Mouse (Mus musculus): ENCODE results near the gene Fsd1. TPM values are rescaled to one million over a fixed set of nuclear protein-coding genes. Genes with fewer than 3 reads are reported as not detected.

Gene Fsd1
- total and polyA plus RNA-seq, 3 experiments = not detected

- Histone ChIP-seq H3K27me3 (ENCODE audit: control insufficient read depth in 1 of 2, insufficient read depth in 2 of 2, low read length in 2 of 2) (no peaks in the 10 kb centered on the region), H3K4me3 (ENCODE audit: control insufficient read depth in 1 of 2, insufficient read depth in 1 of 2, low read depth in 2 of 2, low read length in 2 of 2) (peak within 1 kb of the TSS; percentile 80 to 84), H3K27ac (ENCODE audit: control insufficient read depth, low read depth, low read length) (peak within 1 kb of the TSS; percentile 72), H3K9me3 (replicated peaks; ENCODE audit: insufficient read depth, low read length) (no peaks in the 10 kb centered on the region), H3K4me1 (ENCODE audit: control insufficient read depth in 1 of 2, insufficient read depth in 2 of 2, low read length in 2 of 2) (peaks cover 15 to 35% of the 10 kb centered on the region in 2 experiments), H3K79me2 (ENCODE audit: control insufficient read depth, insufficient read depth, low read length, poor library complexity) (peaks cover 59% of the 10 kb centered on the region), H3K36me3 (ENCODE audit: control insufficient read depth in 1 of 2, insufficient read depth in 2 of 2, low read length in 2 of 2) (peaks cover 0 to 44% of the 10 kb centered on the region in 2 experiments; a peak in 2 of 4 replicates), H3K9ac (ENCODE audit: control insufficient read depth, low read depth, low read length, poor library complexity, severe bottlenecking) (peak within 1 kb of the TSS; percentile 88)
- peak; percentile 99 for DNase-seq (ENCODE audit: low read depth, low spot score)
- TF ChIP-seq CHD1 (IDR thresholded peaks at IDR 0.05; ENCODE audit: low read depth, low read length) (no peak), NRF1 (IDR thresholded peaks at IDR 0.05; ENCODE audit: insufficient read depth, low read depth, low read length, poor library complexity, severe bottlenecking) (peak; percentile 91), TCF12 (IDR thresholded peaks at IDR 0.05; ENCODE audit: low read depth, low read length) (peak; percentile 72), NELFE (IDR thresholded peaks at IDR 0.05; ENCODE audit: low read depth, low read length) (peak; percentile 92), ZC3H11A (IDR thresholded peaks at IDR 0.05; ENCODE audit: low read depth, low read length) (no peak), MYC (IDR thresholded peaks at IDR 0.05; ENCODE audit: low read depth, low read length) (peak; percentile 97), MXI1 (IDR thresholded peaks at IDR 0.05; ENCODE audit: low read depth, low read length) (peak; percentile 93), MEF2A (IDR thresholded peaks at IDR 0.05; ENCODE audit: extremely low read depth, insufficient replicate concordance, low read depth, low read length, poor library complexity, severe bottlenecking) (no peak), ZKSCAN1 (IDR thresholded peaks at IDR 0.05; ENCODE audit: low read depth, low read length) (no peak), USF2 (IDR thresholded peaks at IDR 0.05; ENCODE audit: borderline replicate concordance in 1 of 2, insufficient read depth in 1 of 2, low read depth in 1 of 2, low read length in 2 of 2) (no peak), POLR2A (IDR thresholded peaks at IDR 0.05; ENCODE audit: control insufficient read depth in 1 of 2, insufficient read depth in 1 of 2, low read depth in 1 of 2, low read length in 2 of 2, poor library complexity in 1 of 2) (peak; percentile 74 to 92; a peak in 3 of 4 replicates), GATA1 (IDR thresholded peaks at IDR 0.05; ENCODE audit: low read depth, low read length) (peak; percentile 10; the same call in 1 of the 2 replicates), BHLHE40 (IDR thresholded peaks at IDR 0.05; ENCODE audit: borderline replicate concordance, low read depth, low read length) (peak; percentile 52; the same call in 1 of the 2 replicates), USF1 (IDR thresholded peaks at IDR 0.05; ENCODE audit: low read depth, low read length) (no peak), POLR2AphosphoS2 (IDR thresholded peaks at IDR 0.05; ENCODE audit: low read length) (peak; percentile 87), RAD21 (IDR thresholded peaks at IDR 0.05; ENCODE audit: low read depth, low read length) (no peak), KAT2A (conservative IDR thresholded peaks at IDR 0.05; ENCODE audit: low read depth, low read length) (peak; percentile 66; the same call in 1 of the 2 replicates), ZMIZ1 (IDR thresholded peaks at IDR 0.05; ENCODE audit: low read depth, low read length) (peak; percentile 76; the same call in 1 of the 2 replicates), POLR2AphosphoS5 (IDR thresholded peaks at IDR 0.05; ENCODE audit: borderline replicate concordance, low read depth, low read length) (no peak), CHD2 (IDR thresholded peaks at IDR 0.05; ENCODE audit: low read length) (0 out of 2 replicates have a peak, but pooled peaks have one; percentile 27), MAX (IDR thresholded peaks at IDR 0.05; ENCODE audit: low read length) (peak; percentile 80; the same call in 1 of the 2 replicates), ETS1 (IDR thresholded peaks at IDR 0.05; ENCODE audit: low read depth, low read length) (peak; percentile 75), HCFC1 (IDR thresholded peaks at IDR 0.05; ENCODE audit: low read depth, low read length) (peak; percentile 93), JUND (IDR thresholded peaks at IDR 0.05; ENCODE audit: low read depth, low read length) (no peak), TAL1 (IDR thresholded peaks at IDR 0.05; ENCODE audit: low read length) (no peak), E2F4 (IDR thresholded peaks at IDR 0.05; ENCODE audit: borderline replicate concordance, low read depth, low read length) (0 out of 2 replicates have a peak, but pooled peaks have one; percentile 75), EP300 (IDR thresholded peaks at IDR 0.05; ENCODE audit: low read depth in 1 of 2, low read length in 2 of 2) (peak in 1 of 2 experiments; percentile 75; a peak in 2 of 4 replicates), SMC3 (IDR thresholded peaks at IDR 0.05; ENCODE audit: low read depth, low read length) (no peak), MAZ (IDR thresholded peaks at IDR 0.05; ENCODE audit: low read depth, low read length) (0 out of 2 replicates have a peak, but pooled peaks have one; percentile 79), MYB (IDR thresholded peaks at IDR 0.05; ENCODE audit: low read depth, low read length) (0 out of 2 replicates have a peak, but pooled peaks have one; percentile 44), TBP (IDR thresholded peaks at IDR 0.05; ENCODE audit: low read depth, low read length) (peak; percentile 89), GABPA (IDR thresholded peaks at IDR 0.05; ENCODE audit: low read depth, low read length) (peak; percentile 78; the same call in 1 of the 2 replicates), ZNF384 (IDR thresholded peaks at IDR 0.05; ENCODE audit: low read depth, low read length) (no peak), UBTF (IDR thresholded peaks at IDR 0.05; ENCODE audit: borderline replicate concordance, insufficient read depth, low read depth, low read length) (0 out of 2 replicates have a peak, but pooled peaks have one; percentile 53), CTCF (IDR thresholded peaks at IDR 0.05 in 2 of 3, conservative IDR thresholded peaks at IDR 0.05 in 1 of 3; ENCODE audit: control insufficient read depth in 1 of 3, insufficient read depth in 1 of 3, low read depth in 2 of 3, low read length in 3 of 3, poor library complexity in 1 of 3, severe bottlenecking in 1 of 3) (peak; percentile 89 to 99 (median 93))
Measured at GRCm38 (mm10) chr17:56036176-56036900, 50.0 kb downstream of the Fsd1 start, which contains the start of gene Sh3gl1. Gene Sh3gl1, minus strand, starts transcription at chr17:56036635.
